In genomic region chr4:103299342-103299741, GRCm38 (mm10) we compare ENCODE assay signal across 11 mouse cellular contexts. TPM values are rescaled to one million over a fixed set of nuclear protein-coding genes. Genes with fewer than 3 reads are reported as not detected.
A peak's percentile ranks its signal among the peaks of the same experiment; 100 is the strongest.
DNase-seq lines count a peak whose midpoint lies in the region; ATAC-seq lines count a peak whose summit lies in the region.
"Had no signal": no experiment of that assay in that cellular context is flagged by ENCODE, and none has a peak within 500 bp of the region (broad histone marks: within the 10 kb centered on the region; RNA-seq: fewer than 3 reads in every experiment).

No protein-coding gene starts in this region.

- peak; percentile 21 for DNase-seq in forebrain, embryonic 14.5 days (ENCODE audit: low spot score)
- no peak for DNase-seq in forebrain, embryonic 10.5 days (ENCODE audit: extremely low spot score, low spot score)
- DNase-seq in kidney, postnatal 4 days = peak; percentile 17 to 27
- no peak for DNase-seq in kidney, adult 9 months
- peak; percentile 14 for DNase-seq in 416B (ENCODE audit: low read depth)
- DNase-seq in layer of hippocampus, postnatal 25 days (ENCODE audit: extremely low spot score in 1 of 2, low spot score in 1 of 2) = peak; percentile 15 to 42
- DNase-seq in neural tube, embryonic 10.5 days (ENCODE audit: extremely low spot score, low spot score) = no peak
- no peak for DNase-seq in thymus, adult 18-20 months

- no peak overlapping the region for H3K4me2 ChIP-seq in forebrain, embryonic 14.5 days (ENCODE audit: low read length)
- H3K4me2 ChIP-seq: stomach, embryonic 15.5 days had no signal

- no peaks in the 10 kb centered on the region for H3K4me1 ChIP-seq in forebrain, embryonic 14.5 days (ENCODE audit: control insufficient read depth, insufficient read depth, low read length)
- H3K4me1 ChIP-seq in forebrain, embryonic 10.5 days = no peaks in the 10 kb centered on the region
- H3K4me1 ChIP-seq: stomach, embryonic 15.5 days had no signal

- no peak overlapping the region for H3K9ac ChIP-seq in forebrain, embryonic 14.5 days (ENCODE audit: low read length)
- H3K9ac ChIP-seq: stomach, embryonic 15.5 days had no signal

- no peaks in the 10 kb centered on the region for H3K9me3 ChIP-seq in forebrain, embryonic 14.5 days (replicated peaks; ENCODE audit: control insufficient read depth, low read length)
- H3K9me3 ChIP-seq in forebrain, embryonic 10.5 days = no peaks in the 10 kb centered on the region
- H3K9me3 ChIP-seq: stomach, embryonic 15.5 days had no signal

- 72% methylated on average over 10 of the region's 10 CpGs for WGBS in forebrain, embryonic 14.5 days
- 84% methylated on average over 10 of the region's 10 CpGs for WGBS in forebrain, embryonic 10.5 days

- no peaks in the 10 kb centered on the region for H3K27me3 ChIP-seq in forebrain, embryonic 14.5 days (replicated peaks; ENCODE audit: control insufficient read depth, insufficient read depth, low read length)
- no peaks in the 10 kb centered on the region for H3K27me3 ChIP-seq in forebrain, embryonic 10.5 days (ENCODE audit: poor library complexity, severe bottlenecking)
- H3K27me3 ChIP-seq: stomach, embryonic 15.5 days had no signal

- H3K4me3 ChIP-seq in forebrain, embryonic 14.5 days (ENCODE audit: low read depth, low read length) = no peak overlapping the region
- H3K4me3 ChIP-seq in forebrain, embryonic 10.5 days = no peak overlapping the region
- H3K4me3 ChIP-seq: stomach, embryonic 15.5 days had no signal

- H3K27ac ChIP-seq in forebrain, embryonic 14.5 days (ENCODE audit: low read depth, low read length) = no peak overlapping the region
- no peak overlapping the region for H3K27ac ChIP-seq in forebrain, embryonic 10.5 days
- H3K27ac ChIP-seq: stomach, embryonic 15.5 days had no signal

- no peaks in the 10 kb centered on the region for H3K36me3 ChIP-seq in forebrain, embryonic 14.5 days (ENCODE audit: control insufficient read depth, insufficient read depth, low read length)
- no peaks in the 10 kb centered on the region for H3K36me3 ChIP-seq in forebrain, embryonic 10.5 days (replicated peaks)
- H3K36me3 ChIP-seq: stomach, embryonic 15.5 days had no signal

- no peak for ATAC-seq in forebrain, embryonic 14.5 days
- ATAC-seq: intestine, embryonic 16.5 days had no signal

RNA-seq across cellular contexts. Expression of gene 4921539E11Rik, which starts 8.7 kb away (rescaled TPM):
- polyA plus RNA-seq in forebrain, embryonic 14.5 days (2014; fragmentation: Nextera tagmentation; extraction: Ambion mirVana) = not detected in 2 replicates
- polyA plus RNA-seq in forebrain, embryonic 10.5 days (2016; fragmentation: Nextera tagmentation; extraction: Ambion mirVana) = not detected in 2 replicates
- not detected for total RNA-seq in layer of hippocampus, postnatal 25 days (2021)
- total RNA-seq: heart, adult 8-10 months had no signal
- polyA plus RNA-seq: intestine, embryonic 16.5 days; stomach, embryonic 15.5 days had no signal

RNA-seq across cellular contexts. Expression of gene Oma1, which starts 14.3 kb away (rescaled TPM):
- polyA plus RNA-seq in forebrain, embryonic 14.5 days (2014; fragmentation: Nextera tagmentation; extraction: Ambion mirVana) = 12.1 and 14.7 TPM in 2 replicates
- 16.2 and 17.8 TPM in 2 replicates for polyA plus RNA-seq in forebrain, embryonic 10.5 days (2016; fragmentation: Nextera tagmentation; extraction: Ambion mirVana)
- total RNA-seq in layer of hippocampus, postnatal 25 days (2021) = 1 to 10 TPM; 7.5 to 9.0 TPM

Comparison
In these comparisons a context has a peak if more than half of its experiments do, and no peak if none do; other contexts are left out.
1. DNase-seq: peak in forebrain, embryonic 14.5 days (single experiment), kidney, postnatal 4 days (2 of 2), 416B (single experiment) and layer of hippocampus, postnatal 25 days (2 of 2); none in forebrain, embryonic 10.5 days (single experiment), kidney, adult 9 months (single experiment), neural tube, embryonic 10.5 days (single experiment) and thymus, adult 18-20 months (0 of 2).